Mouse (Mus musculus): ENCODE data around the gene Magi2. TPM values are rescaled to one million over a fixed set of nuclear protein-coding genes. Genes with fewer than 3 reads are reported as not detected.

Gene Magi2
- polyA plus RNA-seq, 1 experiment = 0.79 TPM

GRCm38 (mm10) chr5:20653425-20654185 is 1426.8 kb downstream of the Magi2 start:
- 74% methylated on average over 11 of the region's 11 CpGs for WGBS
- Histone ChIP-seq H3K4me1 (ENCODE audit: control insufficient read depth, insufficient read depth, insufficient read length) (peaks cover 2% of the 10 kb centered on the region; the same call in 1 of the 2 replicates), H3K27ac (ENCODE audit: insufficient read depth, low read length) (no peak overlapping the region), H3K4me3 (ENCODE audit: extremely low read depth, insufficient read depth, insufficient read length) (no peak overlapping the region), H3K27me3 (ENCODE audit: control insufficient read depth, insufficient read depth, low read length) (no peaks in the 10 kb centered on the region), H3K36me3 (ENCODE audit: control insufficient read depth, insufficient read depth, low read length) (no peaks in the 10 kb centered on the region)
- no peak for TF ChIP-seq POLR2A (IDR thresholded peaks at IDR 0.05; ENCODE audit: low read depth, low read length)
- TF ChIP-seq CTCF (IDR thresholded peaks at IDR 0.05; ENCODE audit: extremely low read depth, insufficient read depth, insufficient read length, insufficient replicate concordance) = no peak
- DNase-seq (ENCODE audit: low read depth in 1 of 2, low spot score in 2 of 2) = no peak

- Histone ChIP-seq H3K4me1 (ENCODE audit: control insufficient read depth, insufficient read depth, insufficient read length) (peaks cover 2% of the 10 kb centered on the region; the same call in 1 of the 2 replicates), H3K27me3 (ENCODE audit: control insufficient read depth, insufficient read depth, low read length) (no peaks in the 10 kb centered on the region), H3K36me3 (ENCODE audit: control insufficient read depth, insufficient read depth, low read length) (no peaks in the 10 kb centered on the region), H3K27ac (ENCODE audit: insufficient read depth, low read length) (no peak overlapping the region), H3K4me3 (ENCODE audit: extremely low read depth, insufficient read depth, insufficient read length) (no peak overlapping the region)
- WGBS = 71% methylated on average over 10 of the region's 10 CpGs
- no peak for TF ChIP-seq POLR2A (IDR thresholded peaks at IDR 0.05; ENCODE audit: low read depth, low read length)
- no peak for TF ChIP-seq CTCF (IDR thresholded peaks at IDR 0.05; ENCODE audit: extremely low read depth, insufficient read depth, insufficient read length, insufficient replicate concordance)
- peak in 1 of 2 experiments; percentile 3 for DNase-seq (ENCODE audit: low read depth in 1 of 2, low spot score in 2 of 2)
Observed at GRCm38 (mm10) chr5:20654766-20655472, 1428.1 kb downstream of the Magi2 start.

- Histone ChIP-seq H3K36me3 (ENCODE audit: control insufficient read depth, insufficient read depth, low read length) (no peaks in the 10 kb centered on the region), H3K4me3 (ENCODE audit: extremely low read depth, insufficient read depth, insufficient read length) (no peak overlapping the region), H3K4me1 (ENCODE audit: control insufficient read depth, insufficient read depth, insufficient read length) (peaks cover 2% of the 10 kb centered on the region; the same call in 1 of the 2 replicates), H3K27ac (ENCODE audit: insufficient read depth, low read length) (no peak overlapping the region), H3K27me3 (ENCODE audit: control insufficient read depth, insufficient read depth, low read length) (no peaks in the 10 kb centered on the region)
- TF ChIP-seq POLR2A (IDR thresholded peaks at IDR 0.05; ENCODE audit: low read depth, low read length) (no peak), CTCF (IDR thresholded peaks at IDR 0.05; ENCODE audit: extremely low read depth, insufficient read depth, insufficient read length, insufficient replicate concordance) (no peak)
- no peak for DNase-seq (ENCODE audit: low read depth in 1 of 2, low spot score in 2 of 2)
- WGBS = 88% methylated on average over 5 of the region's 5 CpGs
Observed at GRCm38 (mm10) chr5:20657056-20657455, 1430.2 kb downstream of the Magi2 start.

- no peaks in the 10 kb centered on the region for H3K36me3 ChIP-seq (ENCODE audit: control insufficient read depth, insufficient read depth, low read length)
- whole genome bisulfite sequencing = 96% methylated on average over 8 of the region's 8 CpGs
Observed at GRCm38 (mm10) chr5:20667601-20668000, 1440.8 kb downstream of the Magi2 start.

GRCm38 (mm10) chr5:20668736-20669355 is 1442.0 kb downstream of the Magi2 start:
- DNase-seq (ENCODE audit: low read depth in 1 of 2, low spot score in 2 of 2) = no peak
- TF ChIP-seq CTCF (IDR thresholded peaks at IDR 0.05; ENCODE audit: extremely low read depth, insufficient read depth, insufficient read length, insufficient replicate concordance) (no peak), POLR2A (IDR thresholded peaks at IDR 0.05; ENCODE audit: low read depth, low read length) (no peak)
- H3K27ac ChIP-seq (ENCODE audit: insufficient read depth, low read length) = no peak overlapping the region
- WGBS = 87% methylated on average over 10 of the region's 10 CpGs
- no peaks in the 10 kb centered on the region for H3K36me3 ChIP-seq (ENCODE audit: control insufficient read depth, insufficient read depth, low read length)
- H3K27me3 ChIP-seq (ENCODE audit: control insufficient read depth, insufficient read depth, low read length) = no peaks in the 10 kb centered on the region
- H3K4me1 ChIP-seq (ENCODE audit: control insufficient read depth, insufficient read depth, insufficient read length) = no peaks in the 10 kb centered on the region
- no peak overlapping the region for H3K4me3 ChIP-seq (ENCODE audit: extremely low read depth, insufficient read depth, insufficient read length)

More at GRCm38 (mm10) chr5:20667601-20668000, 1440.8 kb downstream of the Magi2 start:
- no peak for TF ChIP-seq POLR2A (IDR thresholded peaks at IDR 0.05; ENCODE audit: low read depth, low read length)
- no peak for TF ChIP-seq CTCF (IDR thresholded peaks at IDR 0.05; ENCODE audit: extremely low read depth, insufficient read depth, insufficient read length, insufficient replicate concordance)
- Histone ChIP-seq H3K27me3 (ENCODE audit: control insufficient read depth, insufficient read depth, low read length) (no peaks in the 10 kb centered on the region), H3K4me3 (ENCODE audit: extremely low read depth, insufficient read depth, insufficient read length) (no peak overlapping the region), H3K27ac (ENCODE audit: insufficient read depth, low read length) (no peak overlapping the region), H3K4me1 (ENCODE audit: control insufficient read depth, insufficient read depth, insufficient read length) (no peaks in the 10 kb centered on the region)
- no peak for DNase-seq (ENCODE audit: low read depth in 1 of 2, low spot score in 2 of 2)

GRCm38 (mm10) chr5:20669456-20669855 is 1442.6 kb downstream of the Magi2 start:
- Histone ChIP-seq H3K4me1 (ENCODE audit: control insufficient read depth, insufficient read depth, insufficient read length) (no peaks in the 10 kb centered on the region), H3K27ac (ENCODE audit: insufficient read depth, low read length) (no peak overlapping the region), H3K27me3 (ENCODE audit: control insufficient read depth, insufficient read depth, low read length) (no peaks in the 10 kb centered on the region), H3K36me3 (ENCODE audit: control insufficient read depth, insufficient read depth, low read length) (no peaks in the 10 kb centered on the region), H3K4me3 (ENCODE audit: extremely low read depth, insufficient read depth, insufficient read length) (no peak overlapping the region)
- DNase-seq (ENCODE audit: low read depth in 1 of 2, low spot score in 2 of 2) = no peak
- TF ChIP-seq POLR2A (IDR thresholded peaks at IDR 0.05; ENCODE audit: low read depth, low read length) (no peak), CTCF (IDR thresholded peaks at IDR 0.05; ENCODE audit: extremely low read depth, insufficient read depth, insufficient read length, insufficient replicate concordance) (no peak)
- 92% methylated on average over 5 of the region's 5 CpGs for WGBS
